Mouse (Mus musculus) bone marrow macrophage, adult 2 months (primary cell): ENCODE data around the gene Nfe2l2. TPM values are rescaled to one million over a fixed set of nuclear protein-coding genes. Genes with fewer than 3 reads are reported as not detected.

Experiments
- H3K27ac ChIP-seq: 2 replicates; pipeline ENCODE4 v1.5.1; 2012; ENCODE audit warnings: low read depth, low read length; ENCODE audit not compliant: insufficient read depth
- H3K4me1 ChIP-seq: 2 replicates; pipeline ENCODE4 v1.6.1; 2012; ENCODE audit warnings: low read length; ENCODE audit not compliant: control insufficient read depth, insufficient read depth
- H3K4me3 ChIP-seq: 2 replicates; pipeline ENCODE4 v1.5.1; 2012; ENCODE audit warnings: mild to moderate bottlenecking, low read length, moderate library complexity; ENCODE audit not compliant: insufficient read depth
- CTCF ChIP-seq: IDR thresholded peaks from 2 replicates; pipeline ENCODE4 v1.5.1; 2012; ENCODE audit warnings: low read depth, mild to moderate bottlenecking, low read length, moderate library complexity
- POLR2A ChIP-seq: IDR thresholded peaks from 2 replicates; pipeline ENCODE4 v1.6.1; 2012; ENCODE audit warnings: mild to moderate bottlenecking, low read depth, low read length, borderline replicate concordance
- polyA plus RNA-seq: library from polyadenylated mRNA; stranded (reverse); fragments of >200 nt; gene quantifications from 2 replicates; pipeline ENCODE4 v1.2.4, GENCODE M21; 2012; ENCODE audit not compliant: missing spikeins, insufficient read depth, insufficient read length

The Nfe2l2 gene
- polyA plus RNA-seq, 1 experiment = 269 TPM

GRCm38 (mm10) chr2:75714766-75715165 is 10.3 kb upstream of the Nfe2l2 start:
- Histone ChIP-seq H3K4me1 (peaks cover 14% of the 10 kb centered on the region), H3K4me3 (no peak overlapping the region), H3K27ac (no peak overlapping the region)
- TF ChIP-seq POLR2A = no peak
- TF ChIP-seq CTCF = no peak

GRCm38 (mm10) chr2:75713083-75713482 is 8.6 kb upstream of the Nfe2l2 start:
- Histone ChIP-seq H3K4me1 (peaks cover 10% of the 10 kb centered on the region), H3K27ac (no peak overlapping the region), H3K4me3 (no peak overlapping the region)
- no peak for TF ChIP-seq CTCF
- TF ChIP-seq POLR2A = no peak

GRCm38 (mm10) chr2:75707420-75707819 is 3.0 kb upstream of the Nfe2l2 start:
- H3K4me1 ChIP-seq = peaks cover 12% of the 10 kb centered on the region
- no peak overlapping the region for H3K27ac ChIP-seq
- no peak overlapping the region for H3K4me3 ChIP-seq
- no peak for TF ChIP-seq CTCF
- no peak for TF ChIP-seq POLR2A

- TF ChIP-seq CTCF (no peak), POLR2A (no peak)
- no peak overlapping the region for H3K4me3 ChIP-seq
- peaks cover 12% of the 10 kb centered on the region for H3K4me1 ChIP-seq
- peak overlapping the region; percentile 89 for H3K27ac ChIP-seq
Observed at GRCm38 (mm10) chr2:75706435-75706834, 2.0 kb upstream of the Nfe2l2 start.

GRCm38 (mm10) chr2:75705162-75705752 is 816 bp upstream of the Nfe2l2 start:
- peak overlapping the region; percentile 89 for H3K27ac ChIP-seq
- peak overlapping the region; percentile 63 for H3K4me3 ChIP-seq
- H3K4me1 ChIP-seq = peaks cover 14% of the 10 kb centered on the region
- TF ChIP-seq CTCF (no peak), POLR2A (no peak)

GRCm38 (mm10) chr2:75703375-75704181 is 863 bp downstream of the Nfe2l2 start:
- no peak for TF ChIP-seq CTCF
- no peak for TF ChIP-seq POLR2A
- Histone ChIP-seq H3K4me1 (peaks cover 26% of the 10 kb centered on the region), H3K27ac (peak overlapping the region; percentile 97), H3K4me3 (peak overlapping the region; percentile 99)

DNA sequence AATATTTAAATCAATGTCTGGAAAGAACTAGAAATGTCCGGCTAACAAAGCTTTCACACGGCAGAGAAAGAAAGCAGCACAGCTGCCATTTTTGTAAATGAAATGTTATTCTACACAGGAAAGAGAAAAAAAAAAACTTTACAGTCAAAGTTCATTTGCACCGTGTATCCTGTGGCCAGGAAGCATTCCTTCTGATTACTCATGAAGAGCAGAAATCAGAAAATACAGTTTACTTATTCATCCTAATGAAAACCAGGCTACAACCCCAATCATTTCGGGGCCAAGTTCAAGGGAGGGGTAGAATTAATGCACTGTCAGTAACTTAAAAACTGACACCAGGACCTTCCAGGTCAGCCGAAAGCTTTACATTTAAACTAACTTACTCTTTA is 1.9 kb downstream of the Nfe2l2 start:
- peak overlapping the region; percentile 97 for H3K27ac ChIP-seq
- peaks cover 34% of the 10 kb centered on the region for H3K4me1 ChIP-seq
- H3K4me3 ChIP-seq = peak overlapping the region; percentile 99
- no peak for TF ChIP-seq POLR2A
- no peak for TF ChIP-seq CTCF

DNA sequence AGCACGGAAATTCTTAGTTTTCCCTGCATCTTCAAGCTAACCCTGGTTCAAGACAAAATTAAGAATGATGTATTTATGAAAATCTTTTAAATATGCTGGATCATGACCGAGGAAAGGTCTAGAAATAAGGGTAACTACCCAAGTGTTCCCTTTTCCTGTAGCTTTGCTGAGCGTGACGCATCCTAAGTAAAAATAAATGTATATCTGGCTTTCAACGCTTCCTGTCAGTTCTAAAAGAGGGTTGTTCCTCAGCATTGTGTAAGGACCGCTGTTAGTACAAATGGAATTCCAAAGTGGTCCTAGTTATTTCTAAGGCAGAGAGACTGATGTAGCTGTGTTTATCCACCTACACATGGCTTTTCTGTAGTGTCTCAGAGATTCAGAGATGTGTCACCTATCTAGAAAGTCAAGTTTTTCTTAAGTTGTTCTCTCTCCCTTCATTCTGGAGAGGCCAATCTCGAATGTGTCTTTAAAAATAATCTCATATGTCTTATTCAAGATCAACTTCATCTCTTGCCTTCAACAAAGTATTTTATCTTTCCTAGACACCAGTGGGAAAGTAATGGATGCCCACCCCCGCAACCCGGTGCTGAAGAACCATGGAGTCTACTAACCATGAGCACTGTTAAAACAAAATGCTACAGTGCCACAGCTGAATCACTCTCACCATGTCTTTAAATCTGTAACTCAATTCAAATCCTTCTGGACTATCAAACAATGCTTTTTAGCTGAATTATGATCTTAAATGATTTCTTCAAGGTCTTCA is 2.4 kb downstream of the Nfe2l2 start:
- Histone ChIP-seq H3K27ac (peak overlapping the region; percentile 97), H3K4me1 (peaks cover 36% of the 10 kb centered on the region), H3K4me3 (peak overlapping the region; percentile 99)
- TF ChIP-seq POLR2A = no peak
- TF ChIP-seq CTCF = no peak

DNA sequence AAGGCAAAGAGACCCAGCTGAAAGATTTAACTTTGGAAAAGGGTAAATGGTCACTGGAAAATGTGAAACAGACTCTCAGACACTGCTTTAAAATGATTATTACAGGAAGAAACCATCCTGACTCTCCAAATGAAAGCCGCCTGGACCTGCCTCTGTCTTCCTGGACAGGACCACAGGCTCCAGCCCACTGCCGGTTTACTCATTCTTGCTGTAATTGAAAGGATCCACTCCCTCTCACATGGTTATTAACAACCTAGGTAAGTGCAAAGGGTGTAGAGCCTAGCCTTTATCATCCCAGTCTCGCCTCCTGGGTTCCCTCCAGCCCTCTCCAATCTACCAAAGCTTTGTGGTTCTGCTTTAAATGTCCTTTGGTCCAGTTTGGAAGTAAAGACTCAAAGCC is 3.2 kb downstream of the Nfe2l2 start:
- Histone ChIP-seq H3K4me3 (peak overlapping the region; percentile 99), H3K4me1 (peaks cover 33% of the 10 kb centered on the region), H3K27ac (peak overlapping the region; percentile 97)
- no peak for TF ChIP-seq CTCF
- no peak for TF ChIP-seq POLR2A
